Mouse (Mus musculus) stomach, embryonic 14.5 days (tissue): ENCODE data around the gene Arrb1. TPM values are rescaled to one million over a fixed set of nuclear protein-coding genes. Genes with fewer than 3 reads are reported as not detected.

ENCODE experiments used
- ATAC-seq: fragments of 200-750 bp; cut with Nextera tagmentation; 2 replicates; pipeline ENCODE4 v1.8.0; 2017; ENCODE audit warnings: low read depth, moderate TSS enrichment; ENCODE audit not compliant: insufficient number of reproducible peaks, insufficient read depth, low FRiP score
- H3K27ac ChIP-seq: fragments of 300-500 bp; sonication (generic); 2 replicates; pipeline ENCODE4 v1.5.1; 2014; ENCODE audit warnings: mild to moderate bottlenecking, low read length, moderate library complexity, mixed read lengths
- H3K27me3 ChIP-seq: fragments of 300-500 bp; sonication (generic); 2 replicates; pipeline ENCODE4 v1.6.1; 2014; ENCODE audit warnings: low read length, control low read depth, mixed read lengths; ENCODE audit not compliant: control insufficient read depth, insufficient read depth
- H3K36me3 ChIP-seq: fragments of 300-500 bp; sonication (generic); 2 replicates; pipeline ENCODE4 v1.6.1; 2014; ENCODE audit warnings: mild to moderate bottlenecking, control low read depth, low read length, moderate library complexity, mixed read lengths; ENCODE audit not compliant: control insufficient read depth, insufficient read depth
- H3K4me1 ChIP-seq: fragments of 300-500 bp; sonication (generic); 2 replicates; pipeline ENCODE4 v1.6.1; 2014; ENCODE audit warnings: low read length, control low read depth, mixed read lengths; ENCODE audit not compliant: control insufficient read depth, insufficient read depth
- H3K4me2 ChIP-seq: fragments of 300-500 bp; sonication (generic); replicated peaks from 2 replicates; pipeline ENCODE4 v1.6.1; 2014; ENCODE audit warnings: low read depth, low read length, control low read depth
- H3K4me3 ChIP-seq: fragments of 300-500 bp; sonication (generic); 2 replicates; pipeline ENCODE4 v1.5.1; 2014; ENCODE audit warnings: low read depth, low read length, control low read depth
- H3K9ac ChIP-seq: fragments of 300-500 bp; sonication (generic); replicated peaks from 2 replicates; pipeline ENCODE4 v1.6.1; 2014; ENCODE audit warnings: low read depth, mild to moderate bottlenecking, control low read depth, low read length, moderate library complexity, mixed read lengths
- H3K9me3 ChIP-seq: fragments of 300-500 bp; sonication (generic); 2 replicates; pipeline ENCODE4 v1.6.1; 2016; ENCODE audit warnings: low read depth, low read length, control low read depth; ENCODE audit not compliant: control insufficient read depth
- WGBS: fragments of 180-500 bp; shearing (Covaris S2); extraction: QIAGEN DNeasy Blood & Tissue Kit; methylation state at CpG from one replicate; pipeline ENCODE4 v1.1.7; 2014; 5-methylcytosine and 5-hydroxymethylcytosine counted together
- polyA plus RNA-seq: library from polyadenylated mRNA; unstranded; fragments of >200 nt; fragmentation: Nextera tagmentation; extraction: Ambion mirVana; gene quantifications from 2 replicates; pipeline ENCODE4 v1.2.1, GENCODE M21; 2014

The Arrb1 gene
- polyA plus RNA-seq, 1 experiment from 2014 or later = 5.4 TPM

DNA sequence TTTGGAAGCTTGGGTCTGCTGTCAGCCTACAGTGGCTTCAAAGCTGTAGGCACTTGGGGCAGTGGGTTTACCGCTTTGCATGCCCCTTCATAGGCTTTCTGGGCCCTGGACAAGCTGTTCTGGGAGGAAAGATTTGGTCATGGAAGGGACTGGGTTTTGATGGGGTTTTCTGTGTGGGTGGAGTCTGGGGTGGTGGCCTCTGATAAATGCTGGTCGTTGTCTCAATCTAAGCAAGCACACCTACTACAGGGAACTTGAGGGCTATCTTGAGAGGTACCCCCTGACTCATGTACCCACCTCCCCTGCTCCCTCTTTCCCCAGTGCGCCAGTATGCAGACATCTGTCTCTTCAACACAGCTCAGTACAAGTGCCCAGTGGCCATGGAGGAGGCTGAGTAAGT, 57.4 kb downstream of the Arrb1 start:
- Histone ChIP-seq H3K4me1 (no peaks in the 10 kb centered on the region), H3K9ac (no peak overlapping the region), H3K9me3 (no peaks in the 10 kb centered on the region), H3K4me3 (no peak overlapping the region), H3K4me2 (no peak overlapping the region), H3K27me3 (no peaks in the 10 kb centered on the region), H3K36me3 (peaks cover 13% of the 10 kb centered on the region; the same call in 1 of the 2 replicates), H3K27ac (no peak overlapping the region)
- 90% methylated on average over 3 of the region's 3 CpGs for WGBS
- no peak for ATAC-seq

DNA sequence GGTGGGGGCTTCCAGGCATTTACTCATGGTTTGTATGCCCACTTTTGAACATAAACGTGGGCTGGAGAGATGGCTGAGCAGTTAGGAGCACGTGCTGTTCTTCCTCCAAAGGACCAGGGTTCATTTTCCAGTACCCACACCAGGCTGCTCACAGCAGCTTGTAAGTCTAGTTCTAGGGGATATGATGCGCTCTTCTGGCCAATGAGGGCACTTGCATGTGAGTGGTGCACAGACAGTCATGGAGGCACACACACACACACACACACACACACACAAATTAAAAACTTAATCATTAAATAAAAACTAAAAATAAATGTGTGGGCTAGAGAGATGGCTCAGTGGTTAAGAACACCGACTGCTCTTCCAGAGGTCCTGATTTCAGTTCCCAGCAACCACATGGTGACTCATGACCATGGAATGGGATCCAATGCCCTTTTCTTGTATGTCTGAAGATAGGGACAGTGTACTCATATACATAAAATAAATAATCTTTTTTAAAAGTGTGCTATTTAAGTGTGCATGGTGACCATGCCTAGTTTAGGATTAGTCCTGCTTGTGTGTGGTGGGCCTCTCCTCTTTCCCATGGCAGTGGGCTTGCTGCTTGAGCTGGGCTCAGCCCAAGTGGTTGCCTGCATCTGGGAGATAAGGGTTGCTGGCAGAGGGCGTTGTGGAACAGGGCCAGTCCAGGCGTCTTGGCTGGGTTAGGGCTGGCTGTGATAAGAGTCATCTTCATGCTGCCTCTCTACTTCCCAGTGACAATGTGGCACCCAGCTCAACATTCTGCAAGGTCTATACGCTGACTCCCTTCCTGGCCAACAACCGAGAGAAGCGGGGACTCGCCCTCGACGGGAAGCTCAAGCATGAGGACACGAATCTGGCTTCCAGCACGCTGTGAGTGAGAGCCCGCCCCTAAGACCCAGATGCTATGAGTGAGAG, 58.9 kb downstream of the Arrb1 start:
- ATAC-seq = peak; percentile 81; the same call in 1 of the 2 replicates
- no peak overlapping the region for H3K27ac ChIP-seq
- no peaks in the 10 kb centered on the region for H3K4me1 ChIP-seq
- no peaks in the 10 kb centered on the region for H3K27me3 ChIP-seq
- no peak overlapping the region for H3K4me3 ChIP-seq
- peaks cover 15% of the 10 kb centered on the region; the same call in 1 of the 2 replicates for H3K36me3 ChIP-seq
- no peak overlapping the region for H3K4me2 ChIP-seq
- 87% methylated on average over 15 of the region's 15 CpGs for WGBS
- no peak overlapping the region for H3K9ac ChIP-seq
- H3K9me3 ChIP-seq = no peaks in the 10 kb centered on the region

DNA sequence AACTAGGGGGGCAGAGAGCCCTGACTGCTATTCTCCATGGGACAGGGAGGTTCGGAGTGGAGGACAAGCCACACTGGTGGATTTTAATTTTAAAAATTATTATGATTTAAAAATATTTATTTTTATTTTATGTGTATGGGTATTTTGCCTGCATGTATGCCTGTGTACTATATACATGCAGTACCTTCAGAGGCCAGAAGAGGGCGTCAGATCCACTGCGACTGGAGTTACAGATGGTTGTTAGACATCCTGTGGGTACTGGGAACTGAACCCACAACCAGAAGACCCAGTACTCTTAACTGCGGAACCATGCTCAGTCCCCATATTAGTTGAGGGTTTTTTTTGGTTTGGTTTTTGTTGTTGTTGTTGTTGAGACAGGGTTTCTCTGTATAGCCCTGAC, 63.5 kb downstream of the Arrb1 start:
- Histone ChIP-seq H3K27me3 (no peaks in the 10 kb centered on the region), H3K4me2 (no peak overlapping the region), H3K27ac (no peak overlapping the region), H3K9ac (no peak overlapping the region), H3K36me3 (peaks cover 10% of the 10 kb centered on the region), H3K4me1 (no peaks in the 10 kb centered on the region), H3K4me3 (no peak overlapping the region), H3K9me3 (no peaks in the 10 kb centered on the region)
- ATAC-seq = no peak
- WGBS = 75% methylated on average over 4 of the region's 4 CpGs

DNA sequence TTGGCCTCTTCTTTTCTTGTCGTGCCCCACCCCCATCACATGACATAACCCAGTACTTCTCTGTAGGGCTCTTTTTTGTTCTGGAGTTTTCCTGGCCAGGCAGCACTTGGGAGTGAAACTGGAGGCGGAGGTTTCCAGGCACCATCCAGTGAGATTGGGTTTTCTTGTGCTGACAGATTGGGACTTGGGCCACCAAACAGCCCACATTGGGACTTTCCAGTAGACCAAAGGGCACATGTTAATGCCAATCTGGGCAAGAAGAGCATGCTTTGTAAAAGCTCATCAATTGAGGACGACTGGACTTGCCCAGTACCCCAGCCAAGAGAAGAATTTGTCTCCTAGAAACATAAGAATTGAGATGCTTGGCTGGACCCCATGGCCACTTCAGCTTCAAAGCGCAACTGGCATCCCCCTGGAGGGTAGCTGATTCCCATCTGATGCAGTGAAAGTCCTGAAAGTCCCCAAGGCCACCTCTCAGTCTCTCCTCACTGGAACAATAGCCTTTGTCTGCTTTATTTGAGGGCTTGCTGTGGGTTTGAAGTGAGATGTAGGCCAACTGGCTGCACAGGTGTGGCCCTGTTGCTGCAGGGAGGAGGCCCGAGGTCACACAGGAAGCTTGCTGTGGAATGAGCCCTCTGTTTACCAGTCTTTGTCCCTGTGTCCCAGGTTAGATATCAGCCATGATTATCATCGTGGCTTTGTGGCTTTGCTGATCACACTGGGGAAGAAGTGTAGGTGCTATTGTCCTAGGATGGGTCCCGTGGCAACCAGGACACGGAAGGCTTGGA, 68.8 kb downstream of the Arrb1 start:
- no peak overlapping the region for H3K4me3 ChIP-seq
- ATAC-seq = no peak
- no peaks in the 10 kb centered on the region for H3K27me3 ChIP-seq
- no peak overlapping the region for H3K27ac ChIP-seq
- H3K36me3 ChIP-seq = no peaks in the 10 kb centered on the region; the same call in 1 of the 2 replicates
- no peaks in the 10 kb centered on the region for H3K9me3 ChIP-seq
- no peaks in the 10 kb centered on the region for H3K4me1 ChIP-seq
- H3K9ac ChIP-seq = no peak overlapping the region
- WGBS = 78% methylated on average over 8 of the region's 8 CpGs
- no peak overlapping the region for H3K4me2 ChIP-seq

DNA sequence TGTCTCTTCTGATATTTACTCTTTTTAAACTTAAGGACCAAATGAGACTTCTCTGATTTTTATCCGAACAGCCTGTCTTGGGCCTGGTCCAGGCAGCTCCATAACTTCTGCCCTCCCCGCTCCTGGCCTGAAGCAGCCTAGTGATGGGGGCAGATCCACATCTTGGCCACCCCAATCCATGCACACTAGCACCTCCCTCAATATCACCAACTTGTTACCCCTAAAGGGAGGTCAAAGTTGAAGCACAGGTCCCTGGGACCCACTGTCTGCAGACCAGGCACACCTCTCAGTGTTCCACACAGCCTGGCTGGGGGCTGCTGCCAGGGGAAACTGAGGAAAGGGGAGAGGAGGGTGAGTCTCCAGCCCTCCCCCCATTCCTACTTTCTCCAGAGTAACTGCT, 69.8 kb downstream of the Arrb1 start:
- H3K9me3 ChIP-seq = no peaks in the 10 kb centered on the region
- no peaks in the 10 kb centered on the region for H3K27me3 ChIP-seq

DNA sequence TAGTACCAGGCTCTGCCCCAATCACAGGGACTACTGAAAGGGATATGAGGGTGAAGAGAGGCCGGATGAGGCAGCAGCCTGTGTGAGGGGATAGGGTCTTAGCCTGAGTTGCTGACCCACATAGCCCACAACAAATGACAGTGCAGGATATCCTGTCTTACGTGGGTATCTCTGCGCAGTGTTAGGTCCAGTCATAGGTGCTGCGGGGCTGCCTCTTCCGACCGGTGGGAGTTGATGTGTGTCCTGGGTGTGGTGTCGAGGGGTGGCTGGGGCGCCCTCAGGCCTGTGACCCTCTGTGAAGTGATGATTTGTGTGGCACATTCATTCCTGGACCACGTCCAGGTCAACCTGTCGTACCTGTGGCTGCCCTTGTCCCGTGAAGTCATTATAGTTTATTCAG, 71.0 kb downstream of the Arrb1 start:
- Histone ChIP-seq H3K27ac (no peak overlapping the region), H3K36me3 (no peaks in the 10 kb centered on the region; the same call in 1 of the 2 replicates), H3K27me3 (no peaks in the 10 kb centered on the region), H3K4me2 (no peak overlapping the region), H3K9me3 (no peaks in the 10 kb centered on the region), H3K9ac (no peak overlapping the region), H3K4me3 (no peak overlapping the region), H3K4me1 (no peaks in the 10 kb centered on the region)
- ATAC-seq = no peak
- 77% methylated on average over 11 of the region's 11 CpGs for whole genome bisulfite sequencing

More for the DNA sequence above, 69.8 kb downstream of the Arrb1 start:
- H3K36me3 ChIP-seq = no peaks in the 10 kb centered on the region; the same call in 1 of the 2 replicates
- WGBS = 92% methylated on average over 2 of the region's 2 CpGs
- H3K4me3 ChIP-seq = no peak overlapping the region
- no peak overlapping the region for H3K27ac ChIP-seq
- H3K9ac ChIP-seq = no peak overlapping the region
- H3K4me2 ChIP-seq = no peak overlapping the region
- 0 out of 2 replicates have a peak, but pooled peaks have one; percentile 18 for ATAC-seq
- H3K4me1 ChIP-seq = no peaks in the 10 kb centered on the region

DNA sequence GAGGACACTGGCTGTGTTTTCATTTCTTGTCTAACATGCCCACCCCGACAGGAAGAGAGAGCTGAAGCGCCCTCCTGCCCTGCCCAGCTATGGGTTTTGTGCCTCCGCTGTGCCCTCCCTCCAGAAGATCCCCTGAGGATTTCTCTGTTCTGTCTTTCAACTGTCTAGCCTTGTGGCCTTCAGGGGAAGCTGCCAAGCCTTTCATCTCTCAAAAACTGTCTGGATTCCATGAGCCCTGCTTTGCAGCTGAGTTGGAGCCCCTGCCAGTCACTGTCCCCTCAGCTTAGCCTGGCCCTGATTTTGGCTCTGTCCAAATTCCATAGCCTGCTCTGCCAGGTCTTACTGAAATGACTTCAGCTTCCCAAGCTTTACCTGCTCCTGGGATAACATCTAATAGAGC, 71.5 kb downstream of the Arrb1 start:
- H3K27ac ChIP-seq = no peak overlapping the region
- WGBS = 72% methylated on average over 3 of the region's 3 CpGs
- H3K27me3 ChIP-seq = no peaks in the 10 kb centered on the region
- H3K4me1 ChIP-seq = no peaks in the 10 kb centered on the region
- no peaks in the 10 kb centered on the region for H3K9me3 ChIP-seq
- H3K36me3 ChIP-seq = no peaks in the 10 kb centered on the region
- H3K4me3 ChIP-seq = no peak overlapping the region
- no peak overlapping the region for H3K9ac ChIP-seq
- no peak for ATAC-seq
- H3K4me2 ChIP-seq = no peak overlapping the region

DNA sequence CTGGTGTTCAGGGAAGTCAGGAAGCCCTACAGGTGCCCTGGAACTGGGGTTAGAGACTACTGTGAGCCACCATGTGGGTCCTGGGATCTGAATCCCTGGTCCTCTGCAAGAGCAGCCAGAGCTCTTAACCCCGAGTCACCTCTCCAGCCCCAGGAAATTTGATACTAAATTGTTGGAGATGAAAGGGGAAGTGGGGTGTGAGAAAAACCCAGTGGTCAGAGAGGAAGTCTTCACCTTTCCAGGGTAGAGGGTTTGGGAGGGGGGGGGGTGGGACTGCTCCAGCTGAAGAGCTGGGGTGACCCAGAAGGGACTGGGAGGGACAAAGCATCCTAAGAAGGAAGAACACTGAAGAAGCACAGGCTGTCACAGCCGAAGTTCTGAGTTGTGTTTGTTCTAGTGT, 72.4 kb downstream of the Arrb1 start:
- no peaks in the 10 kb centered on the region for H3K4me1 ChIP-seq
- no peaks in the 10 kb centered on the region for H3K36me3 ChIP-seq
- H3K27ac ChIP-seq = no peak overlapping the region
- no peak overlapping the region for H3K4me2 ChIP-seq
- WGBS = 46% methylated on average over 2 of the region's 2 CpGs
- ATAC-seq = no peak
- H3K27me3 ChIP-seq = no peaks in the 10 kb centered on the region
- no peak overlapping the region for H3K4me3 ChIP-seq
- no peak overlapping the region for H3K9ac ChIP-seq
- no peaks in the 10 kb centered on the region for H3K9me3 ChIP-seq
